Mouse (Mus musculus) G1E (cell line): ENCODE results near the gene Gimap1. TPM values are rescaled to one million over a fixed set of nuclear protein-coding genes. Genes with fewer than 3 reads are reported as not detected.

Source experiments
- ATAC-seq: 2 replicates; pipeline ENCODE4 v1.8.0; 2016; ENCODE audit warnings: mild to moderate bottlenecking; ENCODE audit not compliant: insufficient number of reproducible peaks, poor library complexity, low FRiP score, severe bottlenecking; ENCODE audit errors: extremely low read depth
- DNase-seq: peaks from one replicate; pipeline ENCODE4 v3.0.0; 2012; ENCODE audit warnings: low spot score
- H3K27me3 ChIP-seq: 2 replicates; pipeline ENCODE4 v1.6.1; 2012; ENCODE audit warnings: mild to moderate bottlenecking, low read length, inconsistent platforms; ENCODE audit not compliant: insufficient read depth
- H3K36me3 ChIP-seq: replicated peaks from 2 replicates; pipeline ENCODE3; 2012; ENCODE audit warnings: mild to moderate bottlenecking, inconsistent platforms
- H3K4me1 ChIP-seq: 2 replicates; pipeline ENCODE4 v1.6.1; 2012; ENCODE audit warnings: low read depth, low read length, inconsistent platforms, mixed read lengths; ENCODE audit not compliant: insufficient read depth
- H3K4me3 ChIP-seq: 2 replicates; pipeline ENCODE4 v1.5.1; 2012; ENCODE audit warnings: low read depth, mild to moderate bottlenecking, inconsistent platforms, low read length, moderate library complexity, mixed read lengths
- H3K9me3 ChIP-seq: replicated peaks from 2 replicates; pipeline ENCODE4 v1.6.1; 2012; ENCODE audit warnings: inconsistent platforms
- CTCF ChIP-seq: IDR thresholded peaks from 2 replicates; pipeline ENCODE4 v1.5.1; 2012; ENCODE audit warnings: low read depth, low read length, inconsistent platforms, mixed read lengths
- GATA1 ChIP-seq: IDR thresholded peaks from 2 replicates; pipeline ENCODE4 v1.6.1; 2012; ENCODE audit warnings: borderline replicate concordance, low read length, inconsistent platforms, mixed read lengths
- GATA2 ChIP-seq: IDR thresholded peaks from 2 replicates; pipeline ENCODE4 v1.6.1; 2012; ENCODE audit warnings: low read depth, low read length, inconsistent platforms, borderline replicate concordance
- POLR2AphosphoS5 ChIP-seq: IDR thresholded peaks from 2 replicates; pipeline ENCODE4 v1.6.1; 2012; ENCODE audit warnings: low read depth, low read length, inconsistent platforms; ENCODE audit not compliant: insufficient replicate concordance
- TAL1 ChIP-seq: conservative IDR thresholded peaks from 2 replicates; pipeline ENCODE4 v1.6.1; 2012; ENCODE audit warnings: low read depth, low read length, inconsistent platforms, mixed read lengths
- polyA plus RNA-seq: library from polyadenylated mRNA; stranded (reverse); fragments of >175 nt; gene quantifications from 2 replicates; pipeline ENCODE4 v1.2.3, GENCODE M21; 2012
- total RNA-seq, 2 experiments: library from RNA; stranded (forward) in 1 of 2; stranded (reverse) in 1 of 2; fragments of 200-1000 nt in 1 of 2; fragments of >200 nt in 1 of 2; fragmentation: Nextera tagmentation in 1 of 2; gene quantifications; 2 replicates each; pipeline ENCODE4 v1.2.3; 2014 to 2017

Gimap1 gene
- total and polyA plus RNA-seq, 3 experiments = not detected

- H3K4me1 ChIP-seq = no peaks in the 10 kb centered on the region
- DNase-seq (no peak), ATAC-seq (no peak)
- no peak within 1 kb of the TSS for H3K4me3 ChIP-seq
- H3K9me3 ChIP-seq = no peaks in the 10 kb centered on the region
- H3K27me3 ChIP-seq = no peaks in the 10 kb centered on the region
- no peak for TF ChIP-seq GATA2
- TF ChIP-seq POLR2AphosphoS5 = no peak
- TF ChIP-seq CTCF = no peak
- no peak for TF ChIP-seq GATA1
- TF ChIP-seq TAL1 = no peak
- H3K36me3 ChIP-seq = no peaks in the 10 kb centered on the region
These were observed 20.4 kb upstream of the Gimap1 start, which contains the start of the genes Gm28053 and Gimap7 for GRCm38 (mm10) chr6:48718455-48718854. TSS of gene Gm28053 (plus strand) at chr6:48718607. TSS of gene Gimap7 (plus strand) at chr6:48718621.

GRCm38 (mm10) chr6:48720326-48720725 is 18.5 kb upstream of the Gimap1 start:
- Histone ChIP-seq H3K4me1 (no peaks in the 10 kb centered on the region), H3K4me3 (no peak overlapping the region), H3K36me3 (no peaks in the 10 kb centered on the region), H3K27me3 (no peaks in the 10 kb centered on the region), H3K9me3 (no peaks in the 10 kb centered on the region)
- ATAC-seq = no peak
- no peak for TF ChIP-seq TAL1
- no peak for TF ChIP-seq POLR2AphosphoS5
- TF ChIP-seq GATA1 = no peak
- TF ChIP-seq CTCF = no peak
- no peak for TF ChIP-seq GATA2
- no peak for DNase-seq

GRCm38 (mm10) chr6:48723468-48723867 is 15.4 kb upstream of the Gimap1 start:
- Histone ChIP-seq H3K36me3 (no peaks in the 10 kb centered on the region), H3K4me3 (no peak overlapping the region), H3K27me3 (no peaks in the 10 kb centered on the region), H3K4me1 (no peaks in the 10 kb centered on the region), H3K9me3 (no peaks in the 10 kb centered on the region)
- TF ChIP-seq TAL1 (no peak), CTCF (no peak), GATA2 (no peak), POLR2AphosphoS5 (no peak), GATA1 (no peak)
- no peak for ATAC-seq
- no peak for DNase-seq

DNA sequence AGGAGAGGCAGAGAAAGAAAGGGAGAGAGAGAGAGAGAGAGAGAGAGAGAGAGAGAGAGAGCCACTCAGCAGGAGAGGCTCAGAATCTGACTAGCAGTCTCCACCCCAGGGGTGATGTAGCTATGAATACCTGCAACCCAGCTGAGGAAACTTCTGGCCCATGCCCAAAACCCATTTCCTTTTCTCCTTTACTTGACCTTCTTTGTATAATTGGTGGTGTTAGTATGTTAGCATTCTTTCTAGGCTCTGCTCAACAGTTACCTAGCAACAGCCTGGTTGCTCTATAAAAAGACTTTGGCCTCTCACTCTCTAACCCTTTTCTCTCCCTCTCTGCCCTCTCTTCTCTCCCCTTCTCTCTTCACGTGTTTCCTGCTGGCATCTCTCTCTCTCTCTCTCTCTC is 13.4 kb upstream of the Gimap1 start:
- TF ChIP-seq GATA1 (no peak), TAL1 (no peak), GATA2 (no peak)

DNA sequence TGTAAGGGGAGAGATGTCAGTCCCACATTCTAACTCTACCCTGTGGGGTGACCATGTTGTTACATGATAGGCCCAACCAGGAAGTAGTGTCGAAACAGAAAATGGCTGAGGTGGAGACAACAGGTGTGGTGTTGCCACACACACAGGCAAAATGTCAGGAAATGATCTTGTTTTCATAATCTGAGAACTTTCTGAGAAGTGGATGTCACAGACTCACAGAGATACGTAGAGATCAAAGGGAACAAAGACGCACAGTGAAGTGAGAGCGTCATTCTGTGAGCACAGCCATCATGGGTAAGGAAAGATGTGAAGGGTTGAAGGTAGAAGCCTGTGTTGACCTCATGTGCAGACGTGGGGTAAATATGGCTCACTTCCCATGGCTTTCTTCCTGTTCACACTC is 11.1 kb upstream of the Gimap1 start:
- DNase-seq = no peak
- Histone ChIP-seq H3K36me3 (no peaks in the 10 kb centered on the region), H3K4me3 (no peak overlapping the region), H3K4me1 (no peaks in the 10 kb centered on the region), H3K27me3 (no peaks in the 10 kb centered on the region), H3K9me3 (no peaks in the 10 kb centered on the region)
- TF ChIP-seq TAL1 (no peak), GATA1 (no peak), POLR2AphosphoS5 (no peak), GATA2 (no peak), CTCF (no peak)
- no peak for ATAC-seq

More for the DNA sequence above, 13.4 kb upstream of the Gimap1 start:
- no peak overlapping the region for H3K4me3 ChIP-seq
- no peaks in the 10 kb centered on the region for H3K27me3 ChIP-seq
- DNase-seq (no peak), ATAC-seq (no peak)
- H3K9me3 ChIP-seq = no peaks in the 10 kb centered on the region
- H3K36me3 ChIP-seq = no peaks in the 10 kb centered on the region
- no peaks in the 10 kb centered on the region for H3K4me1 ChIP-seq

DNA sequence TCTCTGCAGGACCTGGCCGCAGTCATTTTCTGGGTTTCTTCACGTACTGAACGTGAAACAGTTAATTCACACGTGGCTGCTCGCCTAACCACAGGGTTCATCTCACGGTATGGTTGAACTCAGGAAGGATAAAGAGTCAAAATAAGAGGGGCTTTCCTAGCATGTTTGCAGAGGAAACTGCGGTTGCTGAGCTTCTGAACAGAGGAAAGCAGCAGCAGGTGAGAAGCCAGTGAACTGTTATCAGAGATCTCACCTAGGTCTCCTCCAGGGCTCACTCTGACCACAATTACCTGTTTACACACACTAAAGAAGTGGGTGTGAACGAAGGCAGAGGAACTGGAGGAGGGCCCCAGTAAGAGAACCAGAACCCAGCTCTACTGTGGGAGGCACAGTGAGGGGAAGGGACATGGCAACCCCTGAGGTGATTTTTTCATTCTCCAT is 6.0 kb upstream of the Gimap1 start:
- H3K36me3 ChIP-seq = no peaks in the 10 kb centered on the region
- ATAC-seq (no peak), DNase-seq (no peak)
- no peaks in the 10 kb centered on the region for H3K4me1 ChIP-seq
- TF ChIP-seq GATA1 (no peak), GATA2 (no peak), TAL1 (no peak), POLR2AphosphoS5 (no peak), CTCF (no peak)
- H3K4me3 ChIP-seq = no peak overlapping the region
- no peaks in the 10 kb centered on the region for H3K9me3 ChIP-seq
- H3K27me3 ChIP-seq = peaks cover 3% of the 10 kb centered on the region; the same call in 1 of the 2 replicates
